Mouse (Mus musculus) kidney, postnatal 14 days (tissue): ENCODE results near the gene 3100002H09Rik.
A peak's percentile ranks its signal among the peaks of the same experiment; 100 is the strongest.

Experiments
- DNase-seq: peaks from one replicate; pipeline ENCODE4 v3.0.0; 2022; ENCODE audit warnings: mixed read lengths

3100002H09Rik gene

DNA sequence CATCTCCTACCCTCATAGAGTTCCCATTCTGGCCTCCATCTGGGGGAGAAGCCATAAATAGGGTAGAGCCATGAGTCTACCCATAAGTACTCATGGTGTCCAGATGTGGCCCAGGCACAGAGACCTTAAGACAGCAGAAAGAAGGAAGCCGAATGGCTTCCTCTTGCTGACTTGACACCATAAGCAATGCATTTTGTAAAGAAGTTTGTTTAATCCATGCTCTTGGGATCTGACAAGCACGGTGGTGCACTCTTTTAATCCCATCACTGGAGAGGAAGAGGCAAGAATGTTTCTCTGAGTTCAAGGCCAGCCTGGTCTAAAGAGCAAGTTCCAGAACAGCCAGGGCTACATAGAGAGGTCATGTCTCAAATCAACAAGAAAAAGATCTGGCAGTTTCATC is at the start of gene 3100002H09Rik:
TSS of gene 3100002H09Rik (minus strand) at position 101 of the 400 bp plus-strand sequence.
- no peak for DNase-seq

DNA sequence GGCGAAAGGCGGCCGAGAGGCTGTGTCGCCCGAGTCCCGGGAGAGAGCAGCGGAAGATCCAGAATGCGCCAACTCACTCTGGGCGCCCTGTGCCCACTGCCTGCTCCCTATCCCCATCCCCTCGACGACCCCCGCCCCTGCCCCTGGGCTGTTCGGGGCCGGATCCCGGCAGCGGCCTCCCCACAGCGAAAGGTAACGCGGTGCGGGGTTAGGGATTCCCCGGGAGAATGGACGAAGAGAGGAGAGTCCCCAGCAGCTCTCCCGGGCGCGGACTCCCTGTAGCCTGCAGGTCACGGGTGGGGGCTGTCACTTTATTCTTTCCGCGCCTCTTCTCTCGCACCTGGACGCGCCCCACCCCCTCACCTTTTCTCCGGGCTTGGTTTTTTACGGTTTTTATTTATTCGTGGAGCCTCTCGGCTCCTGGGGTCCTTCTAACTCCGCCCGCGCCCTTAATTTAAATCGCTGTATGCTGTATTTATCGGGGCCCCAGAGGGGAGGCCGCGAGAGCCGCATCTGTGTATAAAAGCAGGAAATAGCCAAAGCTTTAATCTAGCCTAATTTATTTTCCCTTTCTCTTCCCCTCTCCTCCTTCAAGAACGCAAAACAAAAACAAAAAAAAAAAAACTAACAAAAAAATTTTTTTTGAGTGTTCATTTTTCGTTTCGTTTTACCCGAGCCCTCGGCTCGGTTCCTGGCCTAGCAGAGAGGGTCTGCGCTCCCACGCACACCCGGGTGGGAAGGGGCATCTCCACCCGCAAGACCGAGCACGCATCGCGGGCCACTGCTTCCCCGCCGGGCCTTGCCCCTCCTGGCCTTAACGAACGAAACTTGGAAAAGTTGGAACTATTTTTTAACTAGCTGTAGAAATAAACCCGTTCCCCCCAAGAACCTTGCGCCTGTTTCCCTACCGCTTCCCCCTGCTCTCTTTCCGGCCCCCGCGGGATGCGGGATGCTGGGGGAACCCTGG is 48.9 kb upstream of the 3100002H09Rik start:
- peak; percentile 9 for DNase-seq

DNA sequence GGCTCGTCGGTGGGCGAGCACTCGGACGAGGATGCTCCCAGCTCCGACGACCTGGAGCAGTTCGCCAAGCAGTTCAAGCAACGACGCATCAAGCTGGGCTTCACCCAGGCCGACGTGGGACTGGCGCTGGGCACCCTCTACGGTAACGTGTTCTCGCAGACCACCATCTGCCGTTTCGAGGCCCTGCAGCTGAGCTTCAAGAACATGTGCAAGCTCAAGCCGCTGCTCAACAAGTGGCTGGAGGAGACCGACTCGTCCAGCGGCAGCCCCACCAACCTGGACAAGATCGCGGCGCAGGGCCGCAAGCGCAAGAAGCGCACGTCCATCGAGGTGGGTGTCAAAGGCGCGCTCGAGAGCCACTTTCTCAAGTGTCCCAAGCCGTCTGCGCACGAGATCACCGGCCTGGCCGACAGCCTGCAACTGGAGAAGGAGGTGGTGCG is 47.8 kb upstream of the 3100002H09Rik start:
- peak; percentile 12 for DNase-seq

- DNase-seq, result no peak
Observed at GRCm38 (mm10) chr4:124657781-124658180, 47.2 kb upstream of the 3100002H09Rik start.

GRCm38 (mm10) chr4:124656854-124657650 is 46.4 kb upstream of the 3100002H09Rik start:
- peak; percentile 89 for DNase-seq

GRCm38 (mm10) chr4:124656518-124656853 is 45.9 kb upstream of the 3100002H09Rik start, which contains the start of gene Pou3f1:
Pou3f1 (plus strand) TSS chr4:124656807.
- no peak for DNase-seq

DNA sequence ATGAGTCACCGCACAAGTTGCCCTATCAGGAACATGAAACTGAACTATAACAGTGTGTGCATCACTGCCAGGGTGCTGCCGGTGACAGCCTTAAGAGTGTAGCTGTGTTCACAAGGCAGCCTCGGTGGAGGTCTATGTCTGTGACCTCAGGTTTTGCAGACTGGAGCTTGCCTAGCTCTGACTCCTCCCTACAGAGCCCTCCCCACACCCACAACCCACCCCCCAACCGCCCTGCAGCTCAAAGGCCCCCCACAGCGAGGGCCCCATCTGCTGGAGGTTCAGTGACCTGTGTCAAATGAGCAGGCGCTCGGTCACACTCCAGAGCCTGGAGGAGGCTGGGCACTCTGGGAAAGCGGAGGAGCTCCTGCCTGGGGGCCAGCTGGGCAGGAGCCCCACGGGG is 42.3 kb upstream of the 3100002H09Rik start:
- DNase-seq, result peak; percentile 57

DNA sequence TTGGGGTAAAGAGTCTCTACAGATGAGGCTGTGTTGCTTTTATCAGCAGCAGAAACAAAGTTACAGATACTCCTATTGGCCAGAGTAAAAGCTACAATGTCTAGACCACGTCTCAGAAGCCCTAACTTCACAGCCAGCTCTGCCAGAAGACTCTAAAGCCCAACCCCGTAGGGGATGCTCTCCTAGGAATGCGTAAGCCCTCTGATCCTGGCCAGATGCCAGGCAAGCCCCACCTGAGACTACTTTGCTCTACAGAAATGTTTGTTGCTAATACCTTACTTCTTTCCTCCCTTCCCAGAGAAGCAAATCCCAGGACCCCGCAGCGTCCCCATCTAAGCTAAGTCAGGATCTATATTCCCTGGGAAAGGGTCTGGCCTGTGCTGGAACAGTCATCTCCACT is 37.3 kb upstream of the 3100002H09Rik start:
- DNase-seq, result no peak

- peak; percentile 21 for DNase-seq
Observed at GRCm38 (mm10) chr4:124646591-124646990, 36.0 kb upstream of the 3100002H09Rik start.

DNA sequence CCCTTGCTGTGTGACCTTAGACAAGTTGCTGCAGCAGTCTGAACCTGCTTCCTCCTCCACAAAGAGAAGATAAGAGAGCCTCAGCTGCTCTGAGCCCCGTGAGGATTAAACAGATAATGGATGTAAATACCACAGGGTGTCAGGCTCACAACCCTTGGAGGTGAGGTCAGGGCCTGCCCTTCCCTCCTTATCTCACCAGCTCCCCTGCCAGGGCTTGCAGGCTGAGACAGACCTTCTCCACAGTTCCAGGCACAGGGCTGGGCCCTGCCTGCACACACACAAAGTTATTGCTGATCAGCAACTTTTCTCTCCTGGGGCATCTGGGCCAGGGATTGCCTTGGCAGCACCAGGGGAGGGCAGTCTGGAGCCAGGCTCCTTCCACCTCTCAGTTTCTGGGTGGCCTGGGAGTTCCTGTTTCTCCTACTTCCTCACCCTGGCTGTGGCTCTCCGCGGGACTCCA is 34.4 kb upstream of the 3100002H09Rik start:
- peak; percentile 14 for DNase-seq

- no peak for DNase-seq
Observed at GRCm38 (mm10) chr4:124643859-124644258, 33.3 kb upstream of the 3100002H09Rik start.

GRCm38 (mm10) chr4:124639715-124640114 is 29.1 kb upstream of the 3100002H09Rik start:
- DNase-seq, result no peak

DNA sequence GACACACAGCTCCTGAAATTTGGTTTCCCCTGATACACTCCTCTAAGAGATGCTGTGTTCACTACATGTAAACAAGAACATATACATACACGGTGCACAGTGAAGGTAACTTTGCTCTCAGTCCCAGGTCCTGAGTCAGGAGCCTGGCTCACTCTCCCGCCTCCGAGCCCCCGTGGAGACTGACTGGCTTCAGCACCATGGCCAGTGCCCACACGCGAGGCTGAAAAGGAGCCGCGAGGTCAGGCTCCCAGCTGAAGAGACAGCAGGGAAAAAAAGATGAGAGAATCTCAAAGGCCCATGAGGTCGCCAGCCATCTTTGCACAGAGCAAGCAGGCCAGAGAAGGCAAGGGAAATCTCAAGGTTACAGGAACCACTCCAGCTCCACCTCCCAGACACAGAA is 22.7 kb upstream of the 3100002H09Rik start:
- peak; percentile 56 for DNase-seq

DNA sequence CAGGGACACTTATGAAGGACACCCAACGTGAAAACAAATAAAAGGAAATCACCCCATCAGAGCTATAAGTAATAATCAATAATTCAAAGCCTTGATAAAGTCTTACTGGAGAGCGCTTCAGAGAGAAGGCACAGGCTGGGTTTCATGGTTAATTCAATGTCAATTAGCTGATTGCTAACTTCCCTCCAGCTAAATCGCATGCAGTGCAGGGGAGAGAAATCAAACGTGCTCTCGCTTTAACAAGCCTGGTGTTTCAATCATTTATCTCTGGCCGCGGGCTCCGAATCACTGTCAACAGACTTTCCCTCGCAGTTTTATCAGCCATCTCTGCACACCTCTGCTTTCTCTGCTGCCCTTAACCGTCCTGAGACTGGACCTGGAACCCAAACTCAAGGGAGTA is 22.3 kb upstream of the 3100002H09Rik start:
- DNase-seq, result no peak

- DNase-seq, result no peak
Observed at GRCm38 (mm10) chr4:124631456-124631855, 20.9 kb upstream of the 3100002H09Rik start.

DNA sequence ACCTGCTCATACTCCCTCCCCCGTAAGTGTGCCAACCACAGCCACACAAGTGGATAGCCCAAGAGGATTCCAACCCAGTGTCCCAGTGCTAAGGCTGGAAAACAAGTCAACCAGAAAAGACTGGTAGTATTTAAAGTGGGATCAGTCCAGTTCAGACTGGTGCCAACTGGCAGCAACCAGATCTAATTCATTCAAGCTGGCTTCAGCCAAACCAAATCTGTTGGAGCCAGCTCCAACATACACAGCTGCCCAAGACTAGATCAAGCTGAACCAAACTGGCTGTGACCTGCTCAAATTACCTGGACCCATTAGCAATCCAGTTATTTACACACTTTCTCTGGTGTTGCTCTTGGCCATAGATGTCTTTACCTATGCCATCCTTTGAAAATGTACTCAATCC is 16.2 kb upstream of the 3100002H09Rik start:
- DNase-seq, result no peak

DNA sequence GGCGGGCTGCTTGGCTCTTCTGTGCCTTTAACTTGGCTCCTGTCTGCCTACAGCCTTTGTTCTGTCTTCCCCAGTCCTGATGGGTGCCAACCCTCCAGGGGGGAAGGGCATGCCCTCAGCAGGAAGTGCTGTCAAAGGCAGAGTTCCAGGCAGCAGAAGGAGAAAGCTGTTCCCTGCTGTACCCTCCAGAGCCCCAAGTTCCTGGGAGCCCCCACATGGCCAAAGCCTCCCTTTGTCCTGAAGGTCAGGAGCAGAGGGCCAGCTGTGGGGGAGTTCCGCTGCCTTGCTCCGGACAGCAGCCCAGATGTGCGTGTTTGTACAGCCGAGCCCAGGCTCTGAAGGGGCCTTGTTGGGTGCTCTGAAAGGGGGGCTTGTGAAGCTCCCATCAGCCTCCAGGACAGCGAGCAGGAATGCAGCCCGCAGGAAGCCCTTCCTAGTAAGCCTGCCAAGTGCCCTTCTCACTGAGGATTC is 13.5 kb upstream of the 3100002H09Rik start:
- DNase-seq, result no peak

DNA sequence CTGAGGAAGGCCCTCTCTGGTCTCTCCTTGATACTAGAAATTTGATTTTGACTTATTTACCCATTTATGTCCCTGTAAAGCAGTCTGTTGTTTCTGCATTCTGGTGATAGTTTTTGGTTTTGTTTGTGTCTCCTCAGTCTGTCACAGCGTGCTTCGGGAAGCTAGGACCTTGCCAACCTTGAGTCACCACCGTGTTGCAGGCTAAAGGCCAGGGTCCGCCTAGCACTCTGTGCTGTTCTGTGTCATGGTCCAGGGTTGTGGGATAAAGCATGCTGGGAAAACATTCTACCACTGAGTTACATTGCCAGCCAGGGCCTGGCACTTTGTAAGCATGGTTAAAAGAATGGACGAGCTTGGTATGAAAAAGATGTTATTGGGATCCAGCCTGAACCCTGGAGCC is 12.0 kb upstream of the 3100002H09Rik start:
- no peak for DNase-seq

GRCm38 (mm10) chr4:124621406-124621805 is 10.8 kb upstream of the 3100002H09Rik start:
- no peak for DNase-seq

GRCm38 (mm10) chr4:124618599-124618998 is 8.0 kb upstream of the 3100002H09Rik start:
- no peak for DNase-seq

DNA sequence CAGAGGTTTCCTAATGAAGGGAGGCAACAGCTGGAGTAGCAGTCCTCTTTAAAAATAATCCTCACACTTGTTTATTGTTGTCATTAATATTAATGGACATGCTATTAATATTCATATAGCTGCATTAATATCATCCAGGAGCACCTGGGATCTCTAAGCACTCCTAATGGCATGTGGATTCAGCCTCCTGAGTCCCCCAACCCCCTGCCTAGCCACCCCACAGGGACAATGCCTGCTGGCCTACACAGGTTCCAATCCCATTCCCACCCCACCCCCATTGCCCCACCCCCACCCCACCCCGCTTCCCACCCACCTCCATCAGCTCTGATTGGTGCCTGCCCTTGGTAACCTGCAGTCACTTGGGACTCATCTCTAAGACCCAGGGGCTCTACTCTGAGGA is 6.0 kb upstream of the 3100002H09Rik start:
- DNase-seq, result no peak

DNA sequence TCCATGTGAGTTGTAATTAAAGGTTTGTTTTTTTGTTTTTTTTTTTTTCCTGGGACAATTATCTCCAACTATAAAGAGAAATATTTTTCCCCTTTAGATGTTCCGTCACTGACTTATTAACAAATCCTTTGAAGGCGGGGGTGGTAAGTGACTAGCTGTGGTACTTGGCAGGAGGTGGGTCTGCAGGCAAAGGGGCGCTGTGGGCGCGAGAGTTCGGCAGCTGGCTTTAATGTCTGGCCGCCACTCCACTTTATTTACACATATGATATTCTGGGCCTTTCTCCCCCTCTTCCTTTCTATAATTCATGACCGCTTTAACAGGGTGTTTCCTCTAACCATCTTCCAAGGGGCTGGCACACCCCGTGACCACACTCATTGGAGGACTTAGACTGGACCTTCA is 5.4 kb upstream of the 3100002H09Rik start:
- no peak for DNase-seq

GRCm38 (mm10) chr4:124615406-124615960 is 4.9 kb upstream of the 3100002H09Rik start:
- no peak for DNase-seq
